Mouse (Mus musculus) liver, embryonic 12.5 days (tissue): Measurements from ENCODE around the gene P2rx1. TPM values are rescaled to one million over a fixed set of nuclear protein-coding genes. Genes with fewer than 3 reads are reported as not detected.

ENCODE experiments used
- ATAC-seq: fragments of 200-750 bp; cut with Nextera tagmentation; 2 replicates; pipeline ENCODE4 v1.8.0; 2017; ENCODE audit warnings: moderate number of reproducible peaks, mild to moderate bottlenecking, moderate library complexity
- H3K27ac ChIP-seq: fragments of 300-500 bp; sonication (generic); 2 replicates; pipeline ENCODE4 v1.5.1; 2016; ENCODE audit warnings: mild to moderate bottlenecking
- H3K27me3 ChIP-seq: fragments of 300-500 bp; sonication (generic); replicated peaks from 2 replicates; pipeline ENCODE4 v1.6.1; 2016; ENCODE audit warnings: mild to moderate bottlenecking, moderate library complexity
- H3K36me3 ChIP-seq: fragments of 300-500 bp; sonication (generic); 2 replicates; pipeline ENCODE4 v1.6.1; 2016; ENCODE audit warnings: mild to moderate bottlenecking, moderate library complexity
- H3K4me1 ChIP-seq: fragments of 300-500 bp; sonication (generic); 2 replicates; pipeline ENCODE4 v1.6.1; 2016
- H3K4me2 ChIP-seq: fragments of 300-500 bp; sonication (generic); 2 replicates; pipeline ENCODE4 v1.6.1; 2016; ENCODE audit warnings: mild to moderate bottlenecking, moderate library complexity
- H3K4me3 ChIP-seq: fragments of 300-500 bp; sonication (generic); 2 replicates; pipeline ENCODE4 v1.5.1; 2016; ENCODE audit warnings: mild to moderate bottlenecking, moderate library complexity
- H3K9ac ChIP-seq: fragments of 300-500 bp; sonication (generic); 2 replicates; pipeline ENCODE4 v1.6.1; 2016; ENCODE audit warnings: mild to moderate bottlenecking, moderate library complexity
- H3K9me3 ChIP-seq: fragments of 300-500 bp; sonication (generic); replicated peaks from 2 replicates; pipeline ENCODE4 v1.6.1; 2016; ENCODE audit warnings: mild to moderate bottlenecking, moderate library complexity
- WGBS: fragments of 180-500 bp; shearing (Covaris S2); methylation state at CpG from one replicate; pipeline ENCODE4 v1.1.7; 2016; ENCODE audit not compliant: insufficient replicate concordance; 5-methylcytosine and 5-hydroxymethylcytosine counted together
- polyA plus RNA-seq: library from polyadenylated mRNA; unstranded; fragments of >200 nt; fragmentation: Nextera tagmentation; extraction: Ambion mirVana; gene quantifications from 2 replicates; pipeline ENCODE4 v1.2.1, GENCODE M21; 2016

The P2rx1 gene
- polyA plus RNA-seq, result 12.7 and 15.0 TPM in 2 replicates

DNA sequence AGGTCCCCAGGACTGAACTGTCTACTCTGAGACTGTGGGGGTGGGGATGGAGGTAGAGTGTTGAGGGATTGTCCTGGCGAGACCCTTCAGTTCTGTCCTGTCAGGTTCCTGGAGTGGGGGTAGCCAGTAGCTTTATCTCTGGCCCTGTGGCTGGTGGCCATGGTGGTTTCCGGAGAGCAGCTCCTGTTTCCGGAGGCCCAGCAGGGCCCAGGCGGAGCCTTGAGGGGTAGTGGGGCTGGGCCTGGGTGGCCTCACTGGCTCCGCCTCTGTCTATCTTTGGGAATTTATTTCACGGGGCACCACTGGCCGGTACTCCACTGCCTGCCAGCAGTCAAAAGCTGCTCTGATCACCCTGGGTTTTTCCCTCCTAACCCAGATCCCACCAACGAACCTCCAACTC, at the start of gene P2rx1:
Gene P2rx1, plus strand, starts transcription at position 333 of the 400 bp plus-strand sequence.
- WGBS, result 13% methylated on average over 8 of the region's 8 CpGs
- ATAC-seq, result peak; percentile 79
- Histone ChIP-seq H3K27me3 (no peaks in the 10 kb centered on the region), H3K27ac (peak within 1 kb of the TSS; percentile 28; the same call in 1 of the 2 replicates), H3K4me3 (peak within 1 kb of the TSS; percentile 31), H3K9me3 (no peaks in the 10 kb centered on the region), H3K36me3 (no peaks in the 10 kb centered on the region), H3K4me2 (peak within 1 kb of the TSS; percentile 52), H3K9ac (no peak within 1 kb of the TSS), H3K4me1 (peaks cover 25% of the 10 kb centered on the region)

DNA sequence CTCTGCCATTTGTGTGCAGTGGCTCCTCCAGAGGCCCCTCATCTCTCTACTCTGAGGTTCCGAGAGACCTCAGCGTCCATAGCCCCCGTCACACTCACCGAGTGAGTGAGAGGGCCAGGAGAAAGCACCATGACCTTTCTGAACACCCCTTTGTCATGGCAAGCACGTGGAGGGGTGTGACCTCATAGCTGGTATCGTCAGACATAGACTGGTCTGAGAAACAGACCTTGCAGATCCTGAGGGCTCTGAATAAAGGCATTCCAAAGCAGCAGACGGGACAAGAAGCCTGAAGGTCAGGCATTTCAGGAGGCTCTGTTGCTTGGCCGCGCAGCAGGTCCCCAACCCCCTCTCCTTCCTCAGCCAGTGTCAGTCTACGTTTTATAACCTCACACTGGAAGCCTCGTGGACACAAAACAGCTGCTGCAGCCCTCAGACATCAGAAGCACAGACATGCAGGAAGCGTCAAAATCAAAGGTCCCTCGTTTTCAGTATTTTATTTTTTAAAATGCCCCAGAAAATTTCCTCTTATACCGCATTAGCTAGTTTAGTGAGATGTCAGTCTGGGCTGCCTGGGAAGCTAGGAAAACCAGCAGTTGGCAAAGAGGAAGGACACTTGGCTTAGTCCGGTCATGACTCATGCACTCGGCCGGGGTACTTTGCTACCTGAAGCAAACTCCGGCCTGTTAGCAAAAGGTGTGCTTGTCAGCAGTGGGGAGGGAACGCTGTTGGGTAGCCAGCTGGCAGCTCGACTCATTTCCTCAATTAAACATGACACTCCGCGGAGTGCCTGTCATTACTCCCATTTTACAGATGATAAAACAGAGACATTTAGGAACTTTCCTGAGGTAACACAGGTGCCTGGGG, 47.5 kb upstream of the P2rx1 start:
- H3K4me3 ChIP-seq, result no peak overlapping the region
- peaks cover 4% of the 10 kb centered on the region; the same call in 1 of the 2 replicates for H3K27me3 ChIP-seq
- ATAC-seq, result no peak
- no peak overlapping the region for H3K9ac ChIP-seq
- 47% methylated on average over 22 of the region's 22 CpGs for WGBS
- H3K27ac ChIP-seq, result no peak overlapping the region
- no peaks in the 10 kb centered on the region for H3K9me3 ChIP-seq
- H3K36me3 ChIP-seq, result no peaks in the 10 kb centered on the region
- no peak overlapping the region for H3K4me2 ChIP-seq
- H3K4me1 ChIP-seq, result peaks cover 50% of the 10 kb centered on the region

DNA sequence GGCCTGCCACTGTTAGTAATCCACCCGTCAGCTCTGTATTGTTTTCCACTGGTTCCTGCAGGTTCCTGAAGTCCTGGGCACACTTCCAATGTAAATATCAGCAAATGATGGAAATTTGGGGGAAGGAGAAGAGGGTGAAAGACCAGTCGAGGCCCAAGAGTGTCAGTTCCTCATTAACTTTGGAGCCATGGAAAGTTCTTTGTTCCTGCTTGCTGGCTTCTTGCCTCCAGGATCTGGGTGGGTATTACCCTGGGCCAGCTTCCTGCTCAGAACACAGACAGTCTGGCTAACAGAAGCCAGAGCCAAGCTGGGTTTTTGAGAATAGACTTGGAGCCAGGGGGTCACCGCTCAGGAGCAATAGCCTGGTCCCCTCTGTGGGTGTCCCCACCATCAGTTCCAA, 46.7 kb upstream of the P2rx1 start:
- 48% methylated on average over 3 of the region's 3 CpGs for WGBS
- H3K36me3 ChIP-seq, result no peaks in the 10 kb centered on the region
- no peak overlapping the region for H3K27ac ChIP-seq
- no peak overlapping the region for H3K4me2 ChIP-seq
- no peak overlapping the region for H3K4me3 ChIP-seq
- H3K9ac ChIP-seq, result no peak overlapping the region
- ATAC-seq, result no peak
- H3K4me1 ChIP-seq, result peaks cover 46% of the 10 kb centered on the region
- peaks cover 4% of the 10 kb centered on the region; the same call in 1 of the 2 replicates for H3K27me3 ChIP-seq
- no peaks in the 10 kb centered on the region for H3K9me3 ChIP-seq

DNA sequence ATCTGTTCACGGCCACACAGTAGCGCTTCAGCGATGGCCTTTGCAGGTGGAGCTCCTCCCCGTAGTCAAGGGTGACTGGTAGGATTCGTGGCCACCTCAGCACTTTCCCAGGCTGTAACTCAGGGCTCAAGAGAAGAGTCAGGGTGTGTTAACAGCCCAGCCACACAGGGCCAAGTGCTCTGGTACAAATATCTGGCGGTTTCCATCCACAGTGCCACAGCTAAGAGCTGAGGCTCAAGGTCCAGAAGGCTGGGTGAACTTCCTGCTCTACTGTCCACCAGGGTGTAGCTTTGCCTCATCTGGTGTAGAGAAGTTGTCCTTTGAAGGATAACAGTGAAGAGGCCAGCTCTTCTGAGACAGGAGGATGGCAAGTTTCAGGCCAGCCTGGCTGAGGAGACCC, 46.2 kb upstream of the P2rx1 start:
- ATAC-seq, result 0 out of 2 replicates have a peak, but pooled peaks have one; percentile 16
- Histone ChIP-seq H3K4me1 (peaks cover 48% of the 10 kb centered on the region), H3K4me3 (no peak overlapping the region), H3K9ac (no peak overlapping the region), H3K4me2 (no peak overlapping the region), H3K27me3 (peaks cover 4% of the 10 kb centered on the region; the same call in 1 of the 2 replicates), H3K27ac (no peak overlapping the region), H3K9me3 (no peaks in the 10 kb centered on the region), H3K36me3 (no peaks in the 10 kb centered on the region)
- WGBS, result 74% methylated on average over 6 of the region's 6 CpGs

DNA sequence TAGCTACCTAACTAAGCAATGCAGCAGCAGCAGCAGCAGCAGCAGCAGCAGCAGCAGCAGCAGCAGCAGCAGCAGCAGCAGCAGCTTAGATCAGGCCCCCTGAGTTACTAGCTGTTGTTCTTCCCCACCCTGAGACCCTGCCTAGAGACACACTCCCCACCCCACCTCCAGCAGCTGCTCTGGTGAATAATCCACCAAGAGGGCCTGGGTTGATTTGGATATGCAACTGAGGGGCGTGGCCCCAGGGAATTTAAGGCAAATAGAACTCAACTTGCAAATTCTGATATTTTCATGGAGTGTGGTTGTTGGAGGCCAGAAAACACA, 45.8 kb upstream of the P2rx1 start:
- ATAC-seq, result no peak
- Histone ChIP-seq H3K27ac (no peak overlapping the region), H3K4me3 (no peak overlapping the region), H3K4me2 (no peak overlapping the region), H3K36me3 (no peaks in the 10 kb centered on the region), H3K9me3 (no peaks in the 10 kb centered on the region), H3K9ac (no peak overlapping the region), H3K27me3 (peaks cover 2% of the 10 kb centered on the region; the same call in 1 of the 2 replicates), H3K4me1 (peaks cover 50% of the 10 kb centered on the region)
- 58% methylated on average over 1 of the region's 1 CpGs for WGBS

DNA sequence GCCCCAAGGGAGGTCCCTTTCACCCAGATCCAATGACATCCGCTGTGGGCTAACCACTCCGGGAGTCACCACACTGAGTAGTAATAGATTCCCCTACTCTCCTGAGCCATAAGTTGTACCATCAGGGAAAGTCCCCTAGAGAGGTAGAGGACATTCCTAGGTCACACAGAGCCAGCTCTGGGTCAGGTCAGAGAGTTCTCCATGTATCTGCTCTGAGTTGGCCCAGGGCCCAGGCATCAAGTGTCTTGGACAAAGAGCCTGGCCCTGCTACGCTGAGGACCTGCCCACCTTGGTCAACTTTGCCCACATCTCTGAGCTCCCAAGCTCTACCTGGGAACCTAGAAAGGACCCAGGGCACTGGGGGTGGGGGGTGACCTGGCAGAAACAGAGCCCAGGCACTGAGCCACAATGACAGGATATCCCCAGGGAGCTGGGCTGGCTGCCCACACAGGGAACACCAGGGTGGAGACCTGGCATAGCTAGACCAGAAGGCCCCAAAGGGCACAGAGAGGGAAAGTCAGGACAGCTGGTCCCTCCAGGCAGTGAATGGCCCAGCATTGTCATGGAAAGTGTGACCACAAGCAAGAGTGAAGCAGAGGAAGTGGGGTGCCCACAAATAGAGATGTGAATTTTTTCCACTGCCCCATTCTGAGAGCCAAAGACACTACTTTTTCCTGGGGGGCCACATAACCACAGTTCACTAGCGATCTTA, 45.3 kb upstream of the P2rx1 start:
- no peak overlapping the region for H3K9ac ChIP-seq
- WGBS, result 60% methylated on average over 4 of the region's 4 CpGs
- H3K9me3 ChIP-seq, result no peaks in the 10 kb centered on the region
- H3K4me2 ChIP-seq, result no peak overlapping the region
- peaks cover 50% of the 10 kb centered on the region for H3K4me1 ChIP-seq
- no peak overlapping the region for H3K27ac ChIP-seq
- H3K27me3 ChIP-seq, result no peaks in the 10 kb centered on the region
- H3K36me3 ChIP-seq, result no peaks in the 10 kb centered on the region
- H3K4me3 ChIP-seq, result no peak overlapping the region
- no peak for ATAC-seq

DNA sequence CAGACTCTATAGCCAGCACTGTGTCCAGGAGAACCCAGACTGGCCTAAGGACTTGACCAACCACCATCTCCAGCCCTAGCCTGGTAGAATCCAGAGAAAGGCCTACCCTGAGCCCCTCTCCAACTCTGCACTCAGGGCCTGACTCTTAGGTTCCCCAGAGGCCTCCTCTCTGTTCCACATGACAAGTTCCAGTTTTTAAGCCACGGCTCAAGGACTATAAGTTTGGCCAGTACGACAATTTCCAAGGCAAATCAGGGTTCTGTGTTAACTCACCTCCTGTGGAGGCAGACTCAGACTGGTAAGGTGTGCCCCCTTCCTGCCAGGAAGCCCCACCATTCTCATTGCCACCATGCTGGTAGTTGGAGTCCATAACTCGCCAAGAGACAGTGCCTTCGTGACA, 44.7 kb upstream of the P2rx1 start:
- H3K4me2 ChIP-seq, result no peak overlapping the region
- H3K9ac ChIP-seq, result no peak overlapping the region
- H3K27ac ChIP-seq, result no peak overlapping the region
- H3K4me3 ChIP-seq, result no peak overlapping the region
- ATAC-seq, result no peak
- 66% methylated on average over 4 of the region's 4 CpGs for WGBS
- H3K27me3 ChIP-seq, result peaks cover 3% of the 10 kb centered on the region
- H3K4me1 ChIP-seq, result peaks cover 50% of the 10 kb centered on the region
- no peaks in the 10 kb centered on the region for H3K36me3 ChIP-seq
- H3K9me3 ChIP-seq, result no peaks in the 10 kb centered on the region

DNA sequence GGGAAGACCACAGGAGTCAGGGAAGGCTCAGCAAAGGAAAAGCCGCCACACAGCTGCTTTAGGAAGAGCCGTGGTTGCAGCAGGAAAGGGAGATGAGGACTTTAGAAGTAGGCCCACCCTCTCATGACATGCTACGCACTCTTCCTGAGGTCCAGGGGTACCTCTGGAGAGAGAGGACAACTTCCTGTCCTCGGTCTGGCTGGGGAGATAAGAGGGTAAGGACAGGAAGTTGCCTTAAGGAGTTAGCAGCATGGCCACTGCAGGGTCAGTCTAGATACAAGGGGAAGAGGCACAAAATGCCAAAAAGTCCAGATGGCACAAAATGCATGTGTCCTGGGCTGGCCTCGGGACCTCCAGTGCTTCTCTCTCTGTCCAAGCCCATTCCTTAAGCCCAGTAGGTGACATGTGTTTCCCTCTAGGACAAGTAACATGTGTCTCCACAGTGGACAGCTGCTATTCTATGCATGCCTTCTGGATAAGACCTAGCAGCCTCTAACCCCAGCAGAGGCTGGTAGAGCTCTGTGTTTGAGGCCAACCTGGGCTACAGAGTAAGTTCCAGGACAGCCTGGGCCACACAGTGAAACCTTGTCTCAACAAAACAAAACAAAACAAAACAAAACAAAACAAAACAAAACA, 43.4 kb upstream of the P2rx1 start:
- H3K4me2 ChIP-seq, result no peak overlapping the region
- ATAC-seq, result peak; percentile 56
- no peak overlapping the region for H3K27ac ChIP-seq
- H3K4me3 ChIP-seq, result no peak overlapping the region
- peaks cover 52% of the 10 kb centered on the region for H3K4me1 ChIP-seq
- WGBS, result 14% methylated on average over 5 of the region's 5 CpGs
- H3K27me3 ChIP-seq, result peaks cover 16% of the 10 kb centered on the region
- H3K9me3 ChIP-seq, result no peaks in the 10 kb centered on the region
- H3K36me3 ChIP-seq, result no peaks in the 10 kb centered on the region
- no peak overlapping the region for H3K9ac ChIP-seq

DNA sequence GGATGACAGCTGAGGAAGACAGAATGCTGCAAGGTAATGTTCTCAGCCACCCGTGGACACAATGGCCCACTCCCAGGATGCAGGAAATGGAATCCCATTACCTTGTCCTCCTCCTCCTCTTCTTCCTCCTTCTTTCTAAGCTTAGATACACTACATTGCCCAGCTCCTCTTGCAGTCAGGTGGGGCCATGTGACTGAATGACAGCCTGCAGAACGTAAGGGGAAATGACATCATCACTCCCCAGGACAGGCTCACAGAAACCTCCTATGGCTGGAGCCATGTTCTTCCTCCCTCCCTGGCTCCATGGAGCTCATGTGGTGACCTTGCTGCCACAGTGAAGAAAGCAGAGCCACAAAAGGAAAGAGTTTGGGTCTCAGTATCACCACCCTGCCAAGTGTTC, 41.6 kb upstream of the P2rx1 start:
- H3K27ac ChIP-seq, result no peak overlapping the region
- 32% methylated on average over 2 of the region's 2 CpGs for WGBS
- peaks cover 65% of the 10 kb centered on the region for H3K4me1 ChIP-seq
- H3K27me3 ChIP-seq, result peaks cover 34% of the 10 kb centered on the region
- H3K9me3 ChIP-seq, result no peaks in the 10 kb centered on the region
- H3K4me2 ChIP-seq, result no peak overlapping the region
- no peak overlapping the region for H3K9ac ChIP-seq
- no peak overlapping the region for H3K4me3 ChIP-seq
- no peak for ATAC-seq
- no peaks in the 10 kb centered on the region for H3K36me3 ChIP-seq

DNA sequence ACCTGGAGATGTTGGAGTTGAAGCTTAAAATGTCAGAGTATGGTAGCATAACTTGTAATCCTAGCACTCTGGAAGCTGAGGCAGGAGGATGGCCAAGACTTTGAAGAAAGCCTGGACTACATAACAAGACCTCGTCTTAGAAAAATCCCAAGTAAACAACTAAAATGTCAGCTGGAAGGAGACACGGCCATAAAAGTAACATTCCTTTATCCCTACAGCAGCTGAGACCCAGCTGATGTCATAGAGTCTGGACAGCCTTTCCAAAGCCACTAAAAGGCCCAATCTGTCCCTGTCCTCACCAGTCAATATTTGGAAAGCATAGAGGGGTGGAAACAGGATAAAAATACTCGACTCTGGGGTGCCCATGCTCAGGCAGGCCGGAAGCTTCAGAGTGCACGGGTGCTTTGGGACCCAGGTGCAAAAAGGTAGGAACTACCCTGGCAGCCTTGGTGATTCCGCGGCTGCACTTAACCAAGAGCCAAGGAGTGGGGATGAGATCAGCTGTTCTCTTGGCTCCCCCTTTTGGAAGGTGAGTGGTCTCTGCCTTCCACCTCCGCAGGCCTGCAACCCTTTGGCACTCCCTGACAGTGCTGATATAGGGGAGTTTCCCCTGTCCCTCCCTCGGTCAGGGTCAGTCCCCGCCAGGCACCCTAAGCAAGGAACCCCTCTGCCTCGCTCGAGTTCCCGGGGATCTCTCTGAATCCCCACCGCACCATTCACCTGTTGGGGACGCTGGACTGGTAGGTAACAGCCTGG, 38.8 kb upstream of the P2rx1 start:
- H3K36me3 ChIP-seq, result no peaks in the 10 kb centered on the region
- H3K4me2 ChIP-seq, result peak overlapping the region; percentile 83
- no peak overlapping the region for H3K27ac ChIP-seq
- no peaks in the 10 kb centered on the region for H3K9me3 ChIP-seq
- no peak for ATAC-seq
- peaks cover 47% of the 10 kb centered on the region for H3K27me3 ChIP-seq
- 25% methylated on average over 15 of the region's 15 CpGs for WGBS
- no peak overlapping the region for H3K4me3 ChIP-seq
- no peak overlapping the region for H3K9ac ChIP-seq
- H3K4me1 ChIP-seq, result peaks cover 62% of the 10 kb centered on the region

DNA sequence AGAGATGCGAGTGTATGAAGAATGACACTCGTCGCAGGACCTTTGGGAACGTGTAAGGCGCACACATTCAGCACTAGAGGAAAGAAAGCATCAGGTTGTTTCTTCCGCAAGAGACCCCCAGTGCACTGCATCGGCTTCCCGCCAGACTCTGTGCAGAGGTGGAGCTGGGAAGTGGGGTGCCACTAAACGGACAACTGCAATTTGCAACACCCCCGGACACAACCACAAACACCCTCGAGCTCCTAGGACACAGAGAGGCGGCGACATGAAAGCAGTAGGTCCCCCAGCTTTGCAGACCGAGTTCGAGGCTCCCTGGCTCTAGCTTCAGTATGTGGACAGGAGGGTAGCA, 38.2 kb upstream of the P2rx1 start:
- no peak overlapping the region for H3K27ac ChIP-seq
- peak overlapping the region; percentile 59 for H3K4me3 ChIP-seq
- no peak overlapping the region for H3K9ac ChIP-seq
- H3K4me1 ChIP-seq, result peaks cover 62% of the 10 kb centered on the region
- H3K9me3 ChIP-seq, result no peaks in the 10 kb centered on the region
- WGBS, result 8% methylated on average over 15 of the region's 15 CpGs
- no peaks in the 10 kb centered on the region for H3K36me3 ChIP-seq
- H3K27me3 ChIP-seq, result peaks cover 53% of the 10 kb centered on the region
- H3K4me2 ChIP-seq, result peak overlapping the region; percentile 83
- ATAC-seq, result 0 out of 2 replicates have a peak, but pooled peaks have one; percentile 4
